Mouse (Mus musculus): ENCODE data around the gene Ascc3.

Gene Ascc3

DNA sequence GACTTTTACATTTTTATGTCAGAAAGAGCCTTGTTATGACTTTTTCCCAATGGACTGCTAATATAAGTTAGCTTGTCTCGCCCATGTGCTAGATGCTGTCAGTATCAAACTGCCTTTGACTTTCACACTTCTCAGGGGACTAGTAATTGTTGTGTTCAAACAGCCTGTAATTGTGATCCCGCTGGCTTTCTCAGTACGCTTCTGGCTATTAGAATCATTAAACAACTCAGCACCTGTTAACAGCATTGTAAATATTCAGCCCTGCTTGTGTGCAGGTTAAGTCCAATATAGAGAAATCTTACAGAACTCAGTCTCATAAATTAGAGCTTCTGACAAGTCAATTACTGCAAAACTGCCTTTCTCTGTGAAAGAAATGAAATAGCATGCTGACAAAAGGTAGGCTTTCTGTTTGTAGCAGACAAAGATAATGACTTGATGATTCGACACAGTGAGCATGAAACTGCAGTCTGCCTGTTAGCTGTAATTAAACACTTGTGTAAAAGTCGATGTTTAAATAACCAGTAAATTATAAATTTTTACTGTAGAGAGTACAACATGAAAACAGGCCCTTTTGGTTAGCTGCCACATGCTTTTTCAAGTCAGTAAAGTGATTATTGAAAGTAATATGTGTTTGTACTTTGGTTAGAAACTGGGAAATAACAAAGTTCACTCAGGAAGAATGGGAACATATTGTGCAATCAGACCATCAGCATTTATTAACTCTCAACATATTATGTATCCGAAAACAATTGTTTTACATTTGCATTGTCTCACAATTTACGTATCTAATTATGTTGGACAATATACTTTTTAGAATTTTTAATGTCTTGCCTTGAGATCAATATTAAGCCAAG, 171.2 kb downstream of the Ascc3 start:
- no peak for DNase-seq

- DNase-seq, result no peak
Measured at GRCm38 (mm10) chr10:50772811-50773210, 180.3 kb downstream of the Ascc3 start.

DNA sequence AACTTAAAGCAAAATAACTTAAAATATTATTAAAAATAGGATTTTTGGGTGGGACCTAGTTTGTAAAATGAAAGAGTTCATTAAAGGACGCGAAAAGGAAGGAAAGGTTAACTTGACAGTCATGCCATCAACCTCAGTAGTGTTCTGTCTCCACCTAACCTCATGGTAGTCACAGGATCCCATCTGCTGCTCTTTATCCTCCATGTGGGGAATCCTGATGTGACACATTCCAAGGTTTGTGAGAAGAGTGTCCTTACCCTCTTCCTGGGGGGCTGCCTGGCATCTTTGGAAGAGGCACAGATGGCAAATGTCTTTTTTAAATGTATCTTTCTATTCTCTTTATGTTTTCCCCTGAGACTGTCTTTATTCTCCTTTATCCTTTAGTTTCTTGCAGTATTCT, 181.4 kb downstream of the Ascc3 start:
- no peak for DNase-seq

DNA sequence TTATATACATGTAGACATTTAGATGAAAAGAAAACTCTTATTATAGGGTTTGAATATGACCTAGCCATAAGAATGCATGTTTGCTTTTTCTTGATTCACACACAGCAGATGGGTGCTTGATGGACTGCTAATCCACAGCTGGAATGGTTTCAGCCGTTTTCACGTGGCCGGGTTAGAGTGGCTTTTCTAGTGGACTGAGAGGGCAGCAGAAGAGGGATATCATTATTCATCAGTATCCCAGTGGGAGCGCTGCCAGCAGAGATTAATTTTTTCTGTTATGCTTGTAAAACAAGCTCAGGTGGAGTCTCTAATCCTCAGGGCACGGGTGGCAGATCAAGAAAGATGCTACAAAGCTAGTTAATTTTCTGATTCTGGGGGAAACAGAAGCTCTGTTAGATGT, 200.4 kb downstream of the Ascc3 start:
- DNase-seq, result no peak

GRCm38 (mm10) chr10:50801594-50801993, 209.1 kb downstream of the Ascc3 start:
- DNase-seq, result no peak

GRCm38 (mm10) chr10:50802380-50802779, 209.9 kb downstream of the Ascc3 start:
- no peak for DNase-seq

- DNase-seq, result no peak
Measured at GRCm38 (mm10) chr10:50806166-50806565, 213.7 kb downstream of the Ascc3 start.

- DNase-seq, result no peak
Measured at GRCm38 (mm10) chr10:50822363-50822762, 229.9 kb downstream of the Ascc3 start.

DNA sequence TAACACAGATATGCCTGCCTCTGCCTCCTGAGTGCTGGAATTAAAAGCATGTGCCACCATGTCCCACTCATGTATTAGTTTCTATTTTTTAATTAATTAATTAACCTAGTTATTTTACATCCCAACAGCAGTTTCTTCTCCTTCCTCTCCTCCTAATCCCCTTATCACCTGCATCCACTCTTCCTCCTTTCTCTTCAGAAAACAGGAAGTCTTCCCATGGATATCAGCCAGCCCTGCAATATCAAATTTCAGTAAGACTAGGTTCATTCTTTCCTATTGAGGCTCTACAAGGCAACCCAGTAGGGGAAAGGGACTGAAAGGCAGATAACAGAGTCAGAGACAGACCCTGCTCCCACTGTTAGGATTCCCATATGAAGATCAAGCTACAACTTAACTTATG, 234.4 kb downstream of the Ascc3 start:
- no peak for DNase-seq

- no peak for DNase-seq
Measured at GRCm38 (mm10) chr10:50834533-50834932, 242.1 kb downstream of the Ascc3 start.

DNA sequence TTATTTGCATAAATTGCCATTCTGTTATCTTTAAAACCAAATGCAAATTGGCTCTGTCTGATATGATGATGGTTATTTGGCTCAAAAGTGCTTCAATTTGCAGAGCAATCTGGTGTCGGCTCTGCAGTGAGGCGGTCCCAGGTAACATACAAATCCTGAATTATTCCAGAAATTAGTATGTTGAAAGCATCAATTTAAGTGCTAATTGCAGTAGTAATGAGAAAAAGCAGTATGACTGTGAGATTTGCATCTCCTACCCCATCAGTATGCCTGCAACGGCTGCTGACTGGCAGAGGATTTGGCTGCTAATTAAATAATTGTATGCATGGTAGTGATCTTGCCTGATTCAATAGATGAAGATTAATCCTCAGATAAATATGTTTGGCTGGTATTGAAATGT, 250.9 kb downstream of the Ascc3 start:
- DNase-seq, result no peak

DNA sequence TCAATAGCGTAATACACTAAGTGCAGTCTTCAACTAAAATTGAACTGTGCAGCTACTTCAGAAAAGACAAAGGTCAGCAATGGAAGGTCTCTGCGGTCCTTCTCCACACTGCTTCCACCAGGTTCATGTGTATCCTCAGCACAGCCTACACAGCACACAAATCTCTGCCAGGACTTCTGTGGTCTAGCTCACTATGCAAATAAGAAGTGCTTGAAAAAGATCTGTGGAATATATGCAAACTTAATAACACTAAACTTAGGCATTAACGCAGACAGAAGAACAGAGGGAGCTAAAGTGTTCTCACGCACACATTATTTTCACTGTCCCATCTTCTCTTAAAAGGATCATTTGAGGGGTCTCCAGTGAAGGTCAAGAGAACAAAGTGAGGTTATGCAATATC, 275.7 kb downstream of the Ascc3 start:
- DNase-seq, result no peak

DNA sequence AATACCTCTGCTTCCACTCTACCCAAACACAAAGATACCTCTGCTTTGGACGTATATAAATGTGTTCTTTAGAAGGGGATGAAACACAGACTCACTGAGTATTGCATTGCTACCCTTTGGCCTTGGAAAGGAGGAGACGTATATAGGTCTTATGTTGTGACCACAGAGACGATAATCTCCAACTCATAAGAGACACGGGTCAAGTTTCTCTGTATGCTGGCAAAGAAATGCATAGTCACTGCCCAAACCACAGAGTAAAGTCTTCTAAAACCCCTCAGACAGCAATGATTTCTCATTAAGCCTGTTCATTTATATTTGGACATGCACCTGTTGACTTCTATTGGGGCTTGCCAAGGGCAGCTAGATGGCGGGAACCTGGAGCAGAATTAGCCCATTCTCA, 284.5 kb downstream of the Ascc3 start:
- no peak for DNase-seq

- DNase-seq, result no peak
Measured at GRCm38 (mm10) chr10:50881476-50882069, 289.1 kb downstream of the Ascc3 start.

- no peak for DNase-seq
Measured at GRCm38 (mm10) chr10:50882366-50882765, 289.9 kb downstream of the Ascc3 start.

DNA sequence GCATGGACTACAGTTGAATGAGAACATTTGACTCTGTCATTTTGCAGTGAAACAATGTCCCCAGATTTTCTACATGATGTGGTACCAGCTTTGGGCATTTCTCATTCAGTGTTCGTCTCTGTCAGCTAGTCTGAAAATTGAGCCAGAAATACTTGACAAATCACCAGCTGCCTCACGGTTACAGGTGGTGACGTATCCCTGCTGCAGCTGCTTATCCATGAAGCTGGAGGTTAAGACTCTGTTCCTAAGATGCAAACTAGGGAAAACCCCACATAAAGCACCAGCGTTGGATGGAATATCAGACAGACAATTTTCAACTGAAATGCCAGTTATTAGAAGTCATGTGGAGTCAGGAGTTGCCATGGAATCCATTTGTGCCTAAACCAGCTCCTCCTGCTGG, 293.8 kb downstream of the Ascc3 start:
- no peak for DNase-seq

DNA sequence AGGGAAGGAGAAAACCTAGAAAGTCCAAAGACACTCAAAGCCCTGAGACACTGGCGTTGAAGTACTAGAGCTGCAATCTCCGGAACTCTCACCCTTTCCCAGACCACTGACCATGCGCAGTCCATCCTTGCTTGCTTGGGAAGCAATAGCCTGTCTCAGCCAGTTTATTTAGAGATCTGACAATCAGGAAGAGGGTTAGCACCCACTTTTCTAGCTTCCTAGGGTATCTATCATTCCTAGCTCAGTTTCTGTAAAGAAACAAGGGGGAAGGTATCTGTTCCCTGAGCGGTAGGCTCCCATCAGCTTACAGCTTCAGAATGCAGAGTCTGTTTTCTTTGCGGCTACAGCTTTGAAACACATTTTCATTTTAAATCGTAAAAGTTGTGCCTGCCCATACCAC, 298.2 kb downstream of the Ascc3 start:
- no peak for DNase-seq

DNA sequence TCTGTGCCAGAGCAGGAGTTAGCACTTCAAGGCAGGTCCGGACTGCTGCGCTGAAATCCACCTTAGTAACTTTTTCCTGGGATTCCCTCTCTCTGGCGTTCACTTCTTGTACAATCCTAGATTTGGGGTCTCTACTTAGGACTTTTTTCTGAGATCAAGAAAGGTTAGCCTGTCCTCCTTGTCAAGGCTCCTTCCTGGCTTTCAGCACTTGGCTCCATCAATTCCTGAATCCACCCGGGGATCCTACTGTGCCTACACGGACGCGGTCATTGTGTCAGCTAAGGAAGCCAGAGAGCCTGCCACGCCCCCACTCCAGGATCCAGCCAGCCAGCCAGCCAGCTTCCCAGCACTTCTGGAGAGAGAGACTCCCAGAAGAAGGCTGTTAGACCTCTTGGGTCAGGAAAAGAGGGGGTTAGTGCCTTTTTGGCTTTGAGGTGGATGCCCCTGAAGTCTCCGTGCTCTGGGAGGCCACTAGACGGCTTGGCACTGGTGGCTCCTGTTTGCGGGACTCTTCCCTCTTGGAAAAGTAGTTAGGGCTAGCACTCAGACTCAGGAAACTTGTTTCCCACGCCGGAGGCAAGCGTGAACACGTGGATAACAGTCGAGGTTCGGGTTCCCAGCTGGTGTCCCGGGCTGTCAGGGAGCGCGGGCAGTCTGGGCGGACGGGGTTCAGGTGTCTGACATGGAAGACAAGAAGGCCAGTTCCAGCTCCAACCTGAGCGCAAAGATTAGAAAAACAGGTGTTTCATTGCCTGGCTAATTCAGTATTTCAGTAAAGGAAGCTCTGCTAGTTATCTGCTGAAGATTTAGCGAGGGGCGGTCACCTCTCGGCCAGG, 299.6 kb downstream of the Ascc3 start:
- no peak for DNase-seq

DNA sequence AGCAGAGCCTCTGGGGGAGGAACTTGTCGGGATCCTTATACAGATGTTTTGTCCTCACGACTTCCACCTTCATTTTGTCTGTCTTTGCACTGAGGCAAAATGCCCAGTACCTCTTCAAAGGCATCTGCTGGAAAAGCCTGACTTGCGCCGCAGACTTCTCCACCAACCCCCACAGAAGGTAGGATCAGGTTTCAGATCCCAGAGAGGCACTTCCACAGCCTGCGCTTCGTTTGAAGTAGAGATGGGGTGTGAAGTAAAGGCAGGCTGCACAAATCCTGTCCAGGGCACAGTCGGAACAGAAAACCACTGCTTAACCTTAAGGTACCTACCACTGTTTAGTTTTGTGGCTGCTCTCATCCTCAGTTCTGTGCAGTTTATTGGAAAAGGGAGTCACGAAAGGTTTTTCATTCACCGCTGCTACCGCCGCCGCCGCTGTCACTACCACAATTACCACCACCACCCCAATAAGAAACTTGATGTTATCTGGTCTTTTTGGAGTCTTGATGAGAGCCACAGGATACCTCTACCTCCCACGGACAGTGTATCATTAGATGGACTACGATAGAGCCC, 300.4 kb downstream of the Ascc3 start:
- no peak for DNase-seq

- DNase-seq, result no peak
Measured at GRCm38 (mm10) chr10:50893546-50893945, 301.1 kb downstream of the Ascc3 start.

- peak; percentile 33 for DNase-seq
Measured at GRCm38 (mm10) chr10:50894170-50894991, 301.9 kb downstream of the Ascc3 start, which contains the start of gene Sim1. Sim1 (plus strand) TSS chr10:50894754.

DNA sequence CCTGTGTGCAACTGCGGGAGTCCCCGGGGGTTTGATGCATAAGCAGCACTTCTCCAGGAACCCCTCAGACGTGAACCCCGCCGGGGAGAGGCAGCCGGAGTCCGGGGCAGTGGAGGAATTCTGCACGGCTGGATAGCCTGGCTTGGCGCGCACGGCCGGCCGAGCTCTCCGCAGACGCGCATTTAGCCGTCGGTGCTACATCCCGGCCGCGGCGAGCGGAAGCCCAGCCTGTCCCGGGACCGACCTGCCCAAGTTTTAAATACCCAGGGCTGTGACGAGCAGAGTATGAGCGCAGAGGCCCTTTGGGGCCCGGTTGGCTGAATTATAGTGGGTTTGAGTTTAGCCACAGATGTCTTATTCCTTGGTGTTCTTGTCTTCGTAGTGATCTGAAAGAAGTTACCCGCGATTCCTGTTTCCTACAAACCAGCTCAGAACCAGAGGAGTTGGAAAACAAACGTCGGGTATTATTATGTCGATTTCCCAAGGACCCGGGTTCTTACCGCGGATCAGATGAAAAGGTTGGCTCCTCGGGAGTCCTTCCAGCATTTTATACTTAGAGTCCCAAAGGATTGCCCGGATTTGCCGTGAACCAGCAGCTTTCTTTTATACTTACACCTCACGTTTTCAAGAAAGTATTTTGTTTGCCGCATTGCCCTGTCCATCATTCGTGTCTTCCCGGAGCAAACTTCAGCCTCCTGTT, 302.8 kb downstream of the Ascc3 start:
- no peak for DNase-seq

Data from thymus, postnatal 14 days (tissue).